ENCODE assay signal across 8 mouse cellular contexts in the genomic region with DNA sequence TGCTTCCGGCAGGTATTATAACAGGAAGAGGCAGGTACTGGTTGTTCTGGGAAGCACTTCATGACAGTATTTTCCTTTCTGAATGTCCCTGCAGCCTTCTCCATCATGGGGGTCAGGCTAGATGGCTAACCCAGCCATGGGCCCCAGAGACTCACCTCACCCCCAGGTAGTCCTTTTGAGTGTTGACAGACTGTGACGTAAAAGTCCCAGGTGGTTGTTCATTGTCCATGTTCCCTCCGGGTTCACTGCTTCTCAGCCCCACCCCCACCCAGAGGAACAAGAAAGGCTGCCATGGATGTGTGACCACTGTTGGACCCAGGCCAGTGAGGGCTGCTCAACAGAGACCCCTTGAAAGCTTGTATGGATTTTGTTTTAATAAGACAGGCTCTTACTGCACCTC. TPM values are rescaled to one million over a fixed set of nuclear protein-coding genes. Genes with fewer than 3 reads are reported as not detected.
A peak's percentile ranks its signal among the peaks of the same experiment; 100 is the strongest.
DNase-seq lines count a peak whose midpoint lies in the region; ATAC-seq lines count a peak whose summit lies in the region.

No protein-coding gene starts in this region.

- no peaks in the 10 kb centered on the region for H3K9me3 ChIP-seq in heart, embryonic 10.5 days
- no peaks in the 10 kb centered on the region for H3K9me3 ChIP-seq in embryonic facial prominence, embryonic 15.5 days (replicated peaks)
- no peaks in the 10 kb centered on the region for H3K9me3 ChIP-seq in kidney, embryonic 15.5 days (replicated peaks)
- H3K9me3 ChIP-seq in midbrain, embryonic 14.5 days (ENCODE audit: control insufficient read depth, low read length): no peaks in the 10 kb centered on the region

- DNase-seq in heart, embryonic 10.5 days (ENCODE audit: low spot score): no peak
- no peak for DNase-seq in heart, adult 8-10 months (ENCODE audit: low spot score)
- no peak for DNase-seq in midbrain, embryonic 14.5 days
- DNase-seq in layer of hippocampus, adult 9-10 months (ENCODE audit: low spot score): no peak
- no peak for DNase-seq in adrenal gland, adult 8-10 months
- no peak for DNase-seq in cerebellum, postnatal 25 days

- 60% methylated on average over 3 of the region's 3 CpGs for WGBS in heart, embryonic 10.5 days
- WGBS in embryonic facial prominence, embryonic 15.5 days: 41% methylated on average over 3 of the region's 3 CpGs
- WGBS in kidney, embryonic 15.5 days: 47% methylated on average over 3 of the region's 3 CpGs
- 61% methylated on average over 3 of the region's 3 CpGs for WGBS in midbrain, embryonic 14.5 days

- peak overlapping the region; percentile 89 for H3K4me3 ChIP-seq in heart, embryonic 10.5 days
- peak overlapping the region; percentile 95 for H3K4me3 ChIP-seq in embryonic facial prominence, embryonic 15.5 days (replicated peaks)
- H3K4me3 ChIP-seq in kidney, embryonic 15.5 days (replicated peaks): peak overlapping the region; percentile 82
- peak overlapping the region; percentile 87 for H3K4me3 ChIP-seq in midbrain, embryonic 14.5 days (replicated peaks; ENCODE audit: low read depth, low read length)

- H3K9ac ChIP-seq in embryonic facial prominence, embryonic 15.5 days: 0 out of 2 replicates have a peak overlapping the region, but pooled peaks have one; percentile 80
- peak overlapping the region; percentile 75 for H3K9ac ChIP-seq in kidney, embryonic 15.5 days
- peak overlapping the region; percentile 75; the same call in 1 of the 2 replicates for H3K9ac ChIP-seq in midbrain, embryonic 14.5 days (replicated peaks; ENCODE audit: low read length)

- peaks cover 43% of the 10 kb centered on the region for H3K4me1 ChIP-seq in heart, embryonic 10.5 days
- H3K4me1 ChIP-seq in embryonic facial prominence, embryonic 15.5 days: peaks cover 34% of the 10 kb centered on the region
- H3K4me1 ChIP-seq in kidney, embryonic 15.5 days: peaks cover 51% of the 10 kb centered on the region
- peaks cover 17% of the 10 kb centered on the region for H3K4me1 ChIP-seq in midbrain, embryonic 14.5 days (ENCODE audit: control insufficient read depth, insufficient read depth, low read length)

- H3K36me3 ChIP-seq in heart, embryonic 10.5 days: peaks cover 61% of the 10 kb centered on the region
- peaks cover 44% of the 10 kb centered on the region for H3K36me3 ChIP-seq in embryonic facial prominence, embryonic 15.5 days
- peaks cover 57% of the 10 kb centered on the region for H3K36me3 ChIP-seq in kidney, embryonic 15.5 days
- peaks cover 43% of the 10 kb centered on the region for H3K36me3 ChIP-seq in midbrain, embryonic 14.5 days (ENCODE audit: control insufficient read depth, insufficient read depth, low read length)

- no peaks in the 10 kb centered on the region for H3K27me3 ChIP-seq in heart, embryonic 10.5 days (ENCODE audit: insufficient read depth, poor library complexity, severe bottlenecking)
- H3K27me3 ChIP-seq in embryonic facial prominence, embryonic 15.5 days: no peaks in the 10 kb centered on the region
- no peaks in the 10 kb centered on the region for H3K27me3 ChIP-seq in kidney, embryonic 15.5 days
- H3K27me3 ChIP-seq in midbrain, embryonic 14.5 days (ENCODE audit: control insufficient read depth, insufficient read depth, low read length): no peaks in the 10 kb centered on the region

- H3K4me2 ChIP-seq in embryonic facial prominence, embryonic 15.5 days (replicated peaks): peak overlapping the region; percentile 96
- peak overlapping the region; percentile 78 for H3K4me2 ChIP-seq in kidney, embryonic 15.5 days
- H3K4me2 ChIP-seq in midbrain, embryonic 14.5 days (ENCODE audit: low read length): peak overlapping the region; percentile 97

- ATAC-seq in embryonic facial prominence, embryonic 15.5 days (ENCODE audit: insufficient number of reproducible peaks, low FRiP score, low TSS enrichment, low read depth): no peak
- ATAC-seq in kidney, embryonic 15.5 days (replicated peaks; ENCODE audit: low FRiP score): no peak
- ATAC-seq in midbrain, embryonic 14.5 days (ENCODE audit: low FRiP score, low TSS enrichment): no peak

- peak overlapping the region; percentile 92; the same call in 1 of the 2 replicates for H3K27ac ChIP-seq in heart, embryonic 10.5 days
- H3K27ac ChIP-seq in embryonic facial prominence, embryonic 15.5 days (replicated peaks): peak overlapping the region; percentile 85; the same call in 1 of the 2 replicates
- H3K27ac ChIP-seq in kidney, embryonic 15.5 days: peak overlapping the region; percentile 89
- peak overlapping the region; percentile 57; the same call in 1 of the 2 replicates for H3K27ac ChIP-seq in midbrain, embryonic 14.5 days (replicated peaks; ENCODE audit: low read depth, low read length)

RNA-seq across cellular contexts. Expression of gene Slc25a10, which starts 1.7 kb away (rescaled TPM):
- 55.6 and 56.6 TPM in 2 replicates for polyA plus RNA-seq in heart, embryonic 10.5 days (2016; fragmentation: Nextera tagmentation; extraction: Ambion mirVana)
- total RNA-seq in heart, adult 8-10 months (2022): 10 to 100 TPM; 13.7 to 19.4 (median 16.0) TPM
- 47.3 and 53.6 TPM in 2 replicates for polyA plus RNA-seq in embryonic facial prominence, embryonic 15.5 days (2015; fragmentation: Nextera tagmentation; extraction: Ambion mirVana)
- 84.6 and 91.9 TPM in 2 replicates for polyA plus RNA-seq in kidney, embryonic 15.5 days (2015; fragmentation: Nextera tagmentation; extraction: Ambion mirVana)
- polyA plus RNA-seq in midbrain, embryonic 14.5 days (2014; fragmentation: Nextera tagmentation; extraction: Ambion mirVana): 23.6 and 28.4 TPM in 2 replicates
- 100 to 1,000 TPM; 121 to 174 (median 163) TPM for total RNA-seq in adrenal gland, adult 8-10 months (2022)

RNA-seq across cellular contexts. Expression of gene Mrpl12, which starts 8.9 kb away (rescaled TPM):
- 259 and 270 TPM in 2 replicates for polyA plus RNA-seq in heart, embryonic 10.5 days (2016; fragmentation: Nextera tagmentation; extraction: Ambion mirVana)
- 100 to 1,000 TPM; 233 to 251 (median 242) TPM for total RNA-seq in heart, adult 8-10 months (2022)
- 118 and 126 TPM in 2 replicates for polyA plus RNA-seq in embryonic facial prominence, embryonic 15.5 days (2015; fragmentation: Nextera tagmentation; extraction: Ambion mirVana)
- polyA plus RNA-seq in kidney, embryonic 15.5 days (2015; fragmentation: Nextera tagmentation; extraction: Ambion mirVana): 166 and 172 TPM in 2 replicates
- 113 and 151 TPM in 2 replicates for polyA plus RNA-seq in midbrain, embryonic 14.5 days (2014; fragmentation: Nextera tagmentation; extraction: Ambion mirVana)
- total RNA-seq in adrenal gland, adult 8-10 months (2022): 10 to 100 TPM; 77.6 to 95.8 (median 90.1) TPM

RNA-seq across cellular contexts. Expression of gene Arl16, which starts 25.9 kb away (rescaled TPM):
- 46.0 and 52.2 TPM in 2 replicates for polyA plus RNA-seq in heart, embryonic 10.5 days (2016; fragmentation: Nextera tagmentation; extraction: Ambion mirVana)
- total RNA-seq in heart, adult 8-10 months (2022): 10 to 100 TPM; 10.7 to 12.1 (median 11.8) TPM
- polyA plus RNA-seq in embryonic facial prominence, embryonic 15.5 days (2015; fragmentation: Nextera tagmentation; extraction: Ambion mirVana): 57.1 and 57.8 TPM in 2 replicates
- 42.7 and 53.3 TPM in 2 replicates for polyA plus RNA-seq in kidney, embryonic 15.5 days (2015; fragmentation: Nextera tagmentation; extraction: Ambion mirVana)
- polyA plus RNA-seq in midbrain, embryonic 14.5 days (2014; fragmentation: Nextera tagmentation; extraction: Ambion mirVana): 48.8 and 56.9 TPM in 2 replicates
- 10 to 100 TPM; 22.8 to 38.7 (median 29.5) TPM for total RNA-seq in adrenal gland, adult 8-10 months (2022)

RNA-seq across cellular contexts. Expression of gene Ccdc137, which starts 35.4 kb away (rescaled TPM):
- polyA plus RNA-seq in heart, embryonic 10.5 days (2016; fragmentation: Nextera tagmentation; extraction: Ambion mirVana): 27.0 and 36.1 TPM in 2 replicates
- total RNA-seq in heart, adult 8-10 months (2022): 1 to 10 TPM; 5.7 to 8.0 (median 7.1) TPM
- polyA plus RNA-seq in embryonic facial prominence, embryonic 15.5 days (2015; fragmentation: Nextera tagmentation; extraction: Ambion mirVana): 32.4 and 38.5 TPM in 2 replicates
- polyA plus RNA-seq in kidney, embryonic 15.5 days (2015; fragmentation: Nextera tagmentation; extraction: Ambion mirVana): 40.5 and 41.9 TPM in 2 replicates
- polyA plus RNA-seq in midbrain, embryonic 14.5 days (2014; fragmentation: Nextera tagmentation; extraction: Ambion mirVana): 17.8 and 19.9 TPM in 2 replicates
- total RNA-seq in adrenal gland, adult 8-10 months (2022): 10 to 100 TPM; 24.2 to 33.4 (median 29.4) TPM

RNA-seq across cellular contexts. Expression of gene Oxld1, which starts 35.5 kb away (rescaled TPM):
- polyA plus RNA-seq in heart, embryonic 10.5 days (2016; fragmentation: Nextera tagmentation; extraction: Ambion mirVana): 16.7 and 17.6 TPM in 2 replicates
- total RNA-seq in heart, adult 8-10 months (2022): 10 to 100 TPM; 64.4 to 76.6 (median 70.0) TPM
- polyA plus RNA-seq in embryonic facial prominence, embryonic 15.5 days (2015; fragmentation: Nextera tagmentation; extraction: Ambion mirVana): 14.0 and 15.5 TPM in 2 replicates
- polyA plus RNA-seq in kidney, embryonic 15.5 days (2015; fragmentation: Nextera tagmentation; extraction: Ambion mirVana): 13.1 and 13.8 TPM in 2 replicates
- polyA plus RNA-seq in midbrain, embryonic 14.5 days (2014; fragmentation: Nextera tagmentation; extraction: Ambion mirVana): 11.2 and 12.5 TPM in 2 replicates
- total RNA-seq in adrenal gland, adult 8-10 months (2022): 10 to 100 TPM; 25.6 to 34.1 (median 32.2) TPM
